Mouse (Mus musculus): ENCODE results near the gene Eif3k. TPM values are rescaled to one million over a fixed set of nuclear protein-coding genes. Genes with fewer than 3 reads are reported as not detected.
A peak's percentile ranks its signal among the peaks of the same experiment; 100 is the strongest.

The Eif3k gene
- total RNA-seq, 2 experiments from 2014 or later: 179 to 192 TPM

DNA sequence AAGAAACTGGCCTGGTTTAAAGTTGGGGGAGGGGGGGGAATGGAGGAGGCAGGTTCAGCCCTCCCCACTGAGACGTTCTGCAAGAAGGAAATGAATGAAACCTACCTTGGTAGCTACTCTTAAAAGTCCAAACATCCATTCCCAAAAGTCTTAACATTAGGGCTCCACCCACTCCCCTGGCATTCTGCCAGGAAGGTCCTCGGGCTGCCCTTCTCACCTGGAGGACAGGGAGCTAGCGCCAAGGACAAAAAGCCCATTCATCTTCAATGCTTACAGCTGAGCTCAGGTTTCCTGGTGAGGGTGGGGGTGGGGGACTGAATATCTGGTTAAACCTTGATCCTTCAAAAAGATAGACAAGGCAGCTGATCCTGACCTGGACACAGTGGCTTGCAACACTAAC is 52.3 kb downstream of the Eif3k start:
- TF ChIP-seq CTCF (IDR thresholded peaks at IDR 0.05): no peak
- intact Hi-C loops (cut with DNase I): no loop called here
- no peak for DNase-seq (ENCODE audit: extremely low spot score in 1 of 2, low spot score in 2 of 2)
- H3K27ac ChIP-seq: no peak overlapping the region; the same call in 1 of the 2 replicates
- H3K4me3 ChIP-seq: no peak overlapping the region

DNA sequence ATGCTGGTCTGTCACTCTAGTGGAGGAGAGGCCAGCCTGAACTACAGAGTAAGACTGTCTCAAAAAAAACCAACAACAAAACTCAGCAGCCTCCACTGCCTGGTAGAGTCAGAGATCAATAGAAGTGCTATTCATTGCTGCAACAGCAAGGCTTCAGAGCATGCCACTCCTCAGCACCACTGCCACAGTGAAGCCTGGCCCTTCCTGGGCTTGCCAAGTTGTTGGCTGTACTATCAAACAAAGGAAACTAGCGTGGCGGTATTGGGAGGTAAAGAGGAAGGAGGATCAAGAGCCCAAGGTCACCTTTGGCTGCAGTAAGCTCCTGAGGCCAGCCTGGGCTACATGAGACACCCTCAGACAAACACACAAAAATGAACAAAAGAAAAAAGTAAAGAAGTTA is 55.5 kb downstream of the Eif3k start:
- Histone ChIP-seq H3K27ac (peak overlapping the region; percentile 77; the same call in 1 of the 2 replicates), H3K4me3 (no peak overlapping the region)
- TF ChIP-seq CTCF (IDR thresholded peaks at IDR 0.05): no peak
- intact Hi-C loops (cut with DNase I): no loop called here
- no peak for DNase-seq (ENCODE audit: extremely low spot score in 1 of 2, low spot score in 2 of 2)

DNA sequence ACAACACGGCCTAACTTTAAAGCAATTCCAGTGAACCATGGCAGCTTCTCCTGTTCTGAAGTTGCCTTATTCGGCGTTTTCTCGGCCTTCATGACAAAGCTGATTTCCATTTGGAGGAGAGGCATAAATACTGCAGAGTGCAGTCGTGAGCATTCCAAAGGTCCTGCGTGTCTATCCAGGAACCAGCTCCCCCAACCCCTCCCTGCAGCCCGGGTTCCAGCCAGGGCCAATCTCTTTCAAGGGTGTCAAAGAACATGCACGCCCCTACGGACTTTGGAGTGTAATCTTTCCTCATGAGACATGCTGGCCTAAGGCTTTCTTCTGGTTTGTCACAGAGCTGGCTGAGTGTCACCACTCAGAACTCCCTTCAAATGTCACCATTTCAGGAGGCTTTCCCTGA is 56.3 kb downstream of the Eif3k start:
- no peak for TF ChIP-seq CTCF (IDR thresholded peaks at IDR 0.05)
- intact Hi-C loops (cut with DNase I): no loop called here
- H3K4me3 ChIP-seq: no peak overlapping the region
- DNase-seq (ENCODE audit: extremely low spot score in 1 of 2, low spot score in 2 of 2): no peak
- peak overlapping the region; percentile 77 for H3K27ac ChIP-seq

DNA sequence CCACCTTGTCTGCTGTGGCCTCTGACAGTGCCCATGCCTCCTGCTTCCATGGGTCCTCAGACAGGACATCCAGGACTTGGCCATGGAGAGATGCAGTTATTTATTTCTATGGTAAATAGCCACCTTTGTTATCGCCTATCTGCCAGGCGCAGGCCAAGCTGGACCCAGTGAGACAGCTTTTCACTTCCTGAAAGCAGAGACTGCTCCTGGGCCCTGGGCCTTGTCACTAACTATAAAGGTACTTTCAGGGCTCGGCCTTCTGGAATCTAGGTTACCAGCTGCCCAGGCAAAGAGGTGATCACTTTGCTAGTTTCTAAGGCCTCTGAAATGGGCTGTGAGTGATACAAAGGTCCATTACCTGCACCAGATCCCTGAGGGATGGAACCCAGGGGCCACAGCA is 56.9 kb downstream of the Eif3k start:
- intact Hi-C loops (cut with DNase I): no loop called here
- Histone ChIP-seq H3K27ac (peak overlapping the region; percentile 77), H3K4me3 (no peak overlapping the region)
- no peak for TF ChIP-seq CTCF (IDR thresholded peaks at IDR 0.05)
- DNase-seq (ENCODE audit: extremely low spot score in 1 of 2, low spot score in 2 of 2): no peak

DNA sequence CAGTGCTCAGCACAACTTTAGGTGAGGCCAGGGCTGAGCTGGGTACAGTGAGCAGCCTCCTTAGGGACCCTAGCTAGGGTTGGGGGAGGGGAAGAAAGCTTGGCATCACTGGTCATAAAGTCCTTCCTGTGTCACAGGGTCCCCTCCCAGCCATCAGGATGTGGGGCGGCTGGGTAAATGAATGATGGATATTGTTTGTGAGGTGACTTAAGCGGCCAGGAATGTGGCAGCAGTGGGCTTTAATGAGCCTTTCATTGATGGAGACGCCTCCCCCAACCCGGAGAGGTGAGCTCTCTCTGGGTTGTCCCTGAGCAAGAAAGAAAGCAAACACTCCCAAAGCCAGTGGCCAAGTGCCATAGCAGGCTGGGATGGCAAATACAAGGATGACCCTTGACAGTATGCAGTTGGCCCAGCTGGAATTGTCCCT is 57.8 kb downstream of the Eif3k start:
- DNase-seq (ENCODE audit: extremely low spot score in 1 of 2, low spot score in 2 of 2): no peak
- intact Hi-C loops (cut with DNase I): loop anchor here (2.0 kb wide), 2 partner anchors 19 to 37 kb away; no protein-coding TSS in a partner anchor
- TF ChIP-seq CTCF (IDR thresholded peaks at IDR 0.05): no peak
- no peak overlapping the region for H3K4me3 ChIP-seq
- H3K27ac ChIP-seq: peak overlapping the region; percentile 77

DNA sequence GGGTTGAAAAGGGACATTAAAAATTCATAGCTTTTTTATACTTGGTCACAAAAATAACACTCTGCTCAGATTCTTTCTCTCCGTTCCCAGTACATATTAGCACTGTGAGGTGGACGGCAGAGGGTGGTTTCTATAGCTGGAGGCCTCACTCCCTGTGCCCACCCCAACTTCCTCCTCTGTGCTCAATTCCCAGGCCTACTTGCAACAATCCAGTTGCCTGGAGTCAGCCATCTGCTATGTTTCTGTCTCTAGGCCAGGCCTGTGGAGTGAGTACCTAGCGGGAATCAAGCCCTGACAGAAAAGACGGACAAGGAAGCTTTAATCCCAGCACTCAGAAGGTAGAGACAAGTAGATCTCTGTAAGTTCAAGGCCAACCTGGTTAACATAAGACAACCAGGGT is 59.1 kb downstream of the Eif3k start:
- Histone ChIP-seq H3K4me3 (no peak overlapping the region), H3K27ac (peak overlapping the region; percentile 77)
- intact Hi-C loops (cut with DNase I): loop anchor here (1.0 to 2.0 kb wide), 3 partner anchors 19 to 38 kb away; no protein-coding TSS in a partner anchor
- no peak for TF ChIP-seq CTCF (IDR thresholded peaks at IDR 0.05)
- DNase-seq (ENCODE audit: extremely low spot score in 1 of 2, low spot score in 2 of 2): no peak

DNA sequence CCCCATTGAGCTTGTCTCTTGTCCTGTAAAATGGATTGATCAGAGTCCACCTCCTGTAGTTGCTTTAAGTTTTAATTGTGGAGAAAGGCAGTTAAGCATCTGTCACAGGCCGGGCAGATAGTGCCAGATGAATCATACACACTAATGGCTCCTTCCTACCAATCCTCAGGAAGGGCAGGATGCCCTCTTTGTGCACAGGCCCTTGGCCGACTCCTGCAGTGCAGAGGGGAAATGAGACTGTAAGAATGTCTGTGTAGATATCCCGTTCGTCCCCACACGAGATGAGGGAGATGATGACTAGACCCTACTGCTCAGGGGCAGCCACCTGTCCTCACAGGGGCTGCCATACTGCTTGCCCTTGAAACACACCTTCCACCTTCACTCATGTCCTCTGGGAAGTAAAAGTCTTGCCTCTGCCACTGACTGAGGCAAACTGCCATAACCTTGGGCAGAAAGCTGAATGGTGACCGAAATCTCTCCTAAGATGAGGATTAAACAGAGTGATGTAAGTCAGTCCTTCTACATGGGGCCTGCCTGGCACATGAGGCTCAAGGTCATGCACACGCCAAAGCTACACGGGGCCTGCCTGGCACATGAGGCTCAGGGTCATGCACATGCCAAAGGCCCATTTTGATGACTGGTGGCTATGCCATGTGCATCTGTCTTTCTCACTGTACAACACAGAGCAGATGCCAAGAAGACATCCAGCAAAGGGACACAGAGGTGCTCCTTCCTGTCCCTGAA is 59.8 kb downstream of the Eif3k start:
- H3K27ac ChIP-seq: peak overlapping the region; percentile 82
- TF ChIP-seq CTCF (IDR thresholded peaks at IDR 0.05): no peak
- no peak overlapping the region for H3K4me3 ChIP-seq
- no peak for DNase-seq (ENCODE audit: extremely low spot score in 1 of 2, low spot score in 2 of 2)
- intact Hi-C loops (cut with DNase I): loop anchor here (1.0 to 2.0 kb wide), 3 partner anchors 19 to 39 kb away; no protein-coding TSS in a partner anchor

Other genes starting within 250 kb of the Eif3k start
- 10 to 100 TPM; 58.3 to 69.0 TPM for gene Mrps12, start 240.0 kb downstream of the Eif3k start, total RNA-seq (2021)
- 10 to 100 TPM; 13.0 to 13.9 TPM for gene Sars2, start 239.9 kb downstream of the Eif3k start, total RNA-seq (2021)
- 1 to 10 TPM; 1.0 to 1.9 TPM for gene Ccer2, start 225.7 kb downstream of the Eif3k start, total RNA-seq (2021)
- gene Sirt2, start 215.1 kb downstream of the Eif3k start, total RNA-seq (2021): 100 to 1,000 TPM; 119 to 122 TPM
- gene Nfkbib, start 214.4 kb downstream of the Eif3k start, total RNA-seq (2021): 10 to 100 TPM; 34.8 to 36.8 TPM
- gene Rinl, start 192.9 kb downstream of the Eif3k start, total RNA-seq (2021): 1 to 10 TPM; 2.7 to 3.1 TPM
- gene Hnrnpl, start 173.3 kb downstream of the Eif3k start, total RNA-seq (2021): 100 to 1,000 TPM; 434 to 438 TPM
- gene Ech1, start 156.6 kb downstream of the Eif3k start, total RNA-seq (2021): 10 to 100 TPM; 46.3 to 49.8 TPM
- gene Lgals4, start 148.0 kb downstream of the Eif3k start, total RNA-seq (2021): 1 to 10 TPM; 2.6 to 2.9 TPM
- under 1 TPM in 1 of 2 experiments, not detected in 1; 0.49 TPM for gene Lgals7, start 118.0 kb downstream of the Eif3k start, total RNA-seq (2021)
- gene Capn12, start 100.4 kb downstream of the Eif3k start, total RNA-seq (2021): 1 to 10 TPM; 1.5 to 2.0 TPM
- 100 to 1,000 TPM; 196 to 199 TPM for gene Actn4, start 19.5 kb downstream of the Eif3k start, total RNA-seq (2021)
- 1 to 10 TPM; 1.8 to 2.3 TPM for gene Map4k1, start 186 bp upstream of the Eif3k start, total RNA-seq (2021)
- 10 to 100 TPM in 1 of 2 experiments, 1 to 10 TPM in 1; 7.7 to 10.5 TPM for gene Ryr1, start 143.3 kb upstream of the Eif3k start, total RNA-seq (2021)
- gene Rasgrp4, start 153.0 kb upstream of the Eif3k start, total RNA-seq (2021): 1 to 10 TPM; 1.2 to 1.4 TPM
- 10 to 100 TPM; 34.3 to 38.3 TPM for gene Fam98c, start 174.4 kb upstream of the Eif3k start, total RNA-seq (2021)
- gene Ggn, start 188.3 kb upstream of the Eif3k start, total RNA-seq (2021): 1 to 10 TPM; 1.4 to 1.8 TPM
- 10 to 100 TPM; 56.0 to 59.3 TPM for gene Spred3, start 188.5 kb upstream of the Eif3k start, total RNA-seq (2021)
- 100 to 1,000 TPM; 128 to 132 TPM for gene Psmd8, start 198.8 kb upstream of the Eif3k start, total RNA-seq (2021)
- gene Catsperg1, start 232.2 kb upstream of the Eif3k start, total RNA-seq (2021): 1 to 10 TPM; 1.3 TPM